Mouse (Mus musculus): Measurements from ENCODE around the gene Lck. TPM values are rescaled to one million over a fixed set of nuclear protein-coding genes. Genes with fewer than 3 reads are reported as not detected.

Gene Lck
- total and polyA plus RNA-seq, 2 experiments = 0.92 to 1.7 TPM

GRCm38 (mm10) chr4:129511413-129512096 is 61.9 kb downstream of the Lck start:
- Histone ChIP-seq H3K27me3 (ENCODE audit: control insufficient read depth, insufficient read depth, low read length) (peaks cover 8% of the 10 kb centered on the region; the same call in 1 of the 2 replicates), H3K27ac (replicated peaks; ENCODE audit: insufficient read depth, low read depth, low read length) (no peak overlapping the region), H3K4me3 (ENCODE audit: insufficient read depth, low read depth, low read length) (no peak overlapping the region), H3K79me2 (ENCODE audit: control insufficient read depth, insufficient read depth, low read length) (no peaks in the 10 kb centered on the region), H3K4me1 (ENCODE audit: control insufficient read depth, insufficient read depth, low read length) (no peaks in the 10 kb centered on the region), H3K9ac (ENCODE audit: low read depth, low read length) (no peak overlapping the region), H3K36me3 (ENCODE audit: control insufficient read depth, insufficient read depth, low read length) (0 out of 2 replicates have a peak, but pooled peaks cover 1% of the 10 kb centered on the region)
- TF ChIP-seq CTCF (IDR thresholded peaks at IDR 0.05; ENCODE audit: low read depth, low read length) = no peak
- no peak for TF ChIP-seq POLR2A (IDR thresholded peaks at IDR 0.05; ENCODE audit: extremely low read depth, insufficient read depth, low read length)
- 71% methylated on average over 6 of the region's 6 CpGs for WGBS
- DNase-seq (ENCODE audit: extremely low read depth, low read depth, low spot score) = no peak

GRCm38 (mm10) chr4:129510723-129511412 is 62.6 kb downstream of the Lck start:
- TF ChIP-seq CTCF (IDR thresholded peaks at IDR 0.05; ENCODE audit: low read depth, low read length) (no peak), POLR2A (IDR thresholded peaks at IDR 0.05; ENCODE audit: extremely low read depth, insufficient read depth, low read length) (no peak)
- 84% methylated on average over 6 of the region's 6 CpGs for WGBS
- Histone ChIP-seq H3K27me3 (ENCODE audit: control insufficient read depth, insufficient read depth, low read length) (peaks cover 8% of the 10 kb centered on the region; the same call in 1 of the 2 replicates), H3K4me3 (ENCODE audit: insufficient read depth, low read depth, low read length) (no peak overlapping the region), H3K27ac (replicated peaks; ENCODE audit: insufficient read depth, low read depth, low read length) (no peak overlapping the region), H3K4me1 (ENCODE audit: control insufficient read depth, insufficient read depth, low read length) (no peaks in the 10 kb centered on the region), H3K36me3 (ENCODE audit: control insufficient read depth, insufficient read depth, low read length) (no peaks in the 10 kb centered on the region), H3K9ac (ENCODE audit: low read depth, low read length) (no peak overlapping the region), H3K79me2 (ENCODE audit: control insufficient read depth, insufficient read depth, low read length) (no peaks in the 10 kb centered on the region)
- no peak for DNase-seq (ENCODE audit: extremely low read depth, low read depth, low spot score)

DNA sequence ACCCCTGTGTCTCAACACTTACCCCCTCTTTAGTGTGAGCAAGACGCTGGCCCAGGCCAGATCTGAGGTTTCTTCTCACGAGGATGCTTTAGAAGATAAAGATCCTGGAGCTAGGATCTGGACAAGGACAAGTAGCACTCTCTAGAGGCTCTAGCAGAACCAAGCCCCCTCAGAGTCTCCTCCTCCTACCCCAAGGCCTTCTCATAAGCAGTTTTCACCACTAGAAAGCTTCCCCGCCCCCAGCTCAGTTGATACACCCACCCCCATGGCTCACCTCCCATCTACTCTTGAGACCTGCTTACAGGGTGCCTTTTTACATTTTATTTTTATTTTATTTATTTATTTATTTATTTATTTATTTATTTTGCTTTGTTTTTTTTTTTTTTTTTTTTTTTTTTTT is 63.8 kb downstream of the Lck start:
- no peak overlapping the region for H3K27ac ChIP-seq (replicated peaks; ENCODE audit: insufficient read depth, low read depth, low read length)
- H3K79me2 ChIP-seq (ENCODE audit: control insufficient read depth, insufficient read depth, low read length) = no peaks in the 10 kb centered on the region
- no peak for DNase-seq (ENCODE audit: extremely low read depth, low read depth, low spot score)
- no peak for TF ChIP-seq POLR2A (IDR thresholded peaks at IDR 0.05; ENCODE audit: extremely low read depth, insufficient read depth, low read length)
- TF ChIP-seq CTCF (IDR thresholded peaks at IDR 0.05; ENCODE audit: low read depth, low read length) = no peak
- H3K9ac ChIP-seq (ENCODE audit: low read depth, low read length) = no peak overlapping the region
- 90% methylated on average over 3 of the region's 3 CpGs for WGBS
- H3K4me1 ChIP-seq (ENCODE audit: control insufficient read depth, insufficient read depth, low read length) = no peaks in the 10 kb centered on the region
- no peak overlapping the region for H3K4me3 ChIP-seq (ENCODE audit: insufficient read depth, low read depth, low read length)
- peaks cover 8% of the 10 kb centered on the region; the same call in 1 of the 2 replicates for H3K27me3 ChIP-seq (ENCODE audit: control insufficient read depth, insufficient read depth, low read length)
- H3K36me3 ChIP-seq (ENCODE audit: control insufficient read depth, insufficient read depth, low read length) = no peaks in the 10 kb centered on the region

DNA sequence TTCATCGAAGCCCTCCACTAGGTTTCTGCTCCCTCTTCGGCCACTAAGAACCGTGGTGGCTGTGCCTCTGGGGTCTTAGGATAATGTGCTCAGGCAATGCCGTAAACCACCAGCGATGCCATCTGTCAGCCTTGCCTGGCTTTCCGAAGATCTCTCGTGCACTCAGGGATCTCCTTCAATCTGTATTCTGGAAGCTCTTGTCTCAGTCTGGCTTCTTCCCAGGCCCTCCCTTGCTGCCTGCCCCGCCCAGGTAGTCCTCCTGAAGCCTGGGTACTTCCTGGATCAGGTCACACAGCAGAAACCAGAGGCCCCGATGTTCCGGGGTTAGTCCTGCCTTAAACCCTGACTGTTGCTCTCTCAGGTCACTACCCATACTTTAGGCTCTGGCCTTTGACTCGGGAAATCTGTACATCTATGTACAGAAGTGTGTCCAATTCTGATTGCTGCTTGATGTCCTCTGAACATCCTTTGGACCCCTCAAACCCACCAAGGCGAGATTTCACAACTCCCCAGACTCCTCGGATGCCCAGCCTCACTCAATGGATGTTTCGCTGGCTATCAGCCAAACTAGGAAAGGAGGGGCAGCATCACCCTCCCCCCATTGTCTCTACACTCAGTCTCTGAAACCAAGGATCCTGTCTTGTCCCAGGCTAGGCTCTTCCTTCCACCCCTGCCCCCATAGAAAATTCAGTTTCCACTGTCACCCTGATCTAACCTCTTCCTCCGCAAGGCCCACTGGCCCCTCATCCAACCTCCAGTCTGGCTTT is 64.4 kb downstream of the Lck start:
- no peaks in the 10 kb centered on the region for H3K4me1 ChIP-seq (ENCODE audit: control insufficient read depth, insufficient read depth, low read length)
- TF ChIP-seq POLR2A (IDR thresholded peaks at IDR 0.05; ENCODE audit: extremely low read depth, insufficient read depth, low read length) (no peak), CTCF (IDR thresholded peaks at IDR 0.05; ENCODE audit: low read depth, low read length) (no peak)
- H3K4me3 ChIP-seq (ENCODE audit: insufficient read depth, low read depth, low read length) = no peak overlapping the region
- no peaks in the 10 kb centered on the region for H3K36me3 ChIP-seq (ENCODE audit: control insufficient read depth, insufficient read depth, low read length)
- no peak for DNase-seq (ENCODE audit: extremely low read depth, low read depth, low spot score)
- WGBS = 80% methylated on average over 15 of the region's 15 CpGs
- H3K27me3 ChIP-seq (ENCODE audit: control insufficient read depth, insufficient read depth, low read length) = peaks cover 4% of the 10 kb centered on the region; the same call in 1 of the 2 replicates
- no peaks in the 10 kb centered on the region for H3K79me2 ChIP-seq (ENCODE audit: control insufficient read depth, insufficient read depth, low read length)
- no peak overlapping the region for H3K9ac ChIP-seq (ENCODE audit: low read depth, low read length)
- no peak overlapping the region for H3K27ac ChIP-seq (replicated peaks; ENCODE audit: insufficient read depth, low read depth, low read length)

- 51% methylated on average over 3 of the region's 3 CpGs for WGBS
- no peak overlapping the region for H3K4me3 ChIP-seq (ENCODE audit: insufficient read depth, low read depth, low read length)
- TF ChIP-seq POLR2A (IDR thresholded peaks at IDR 0.05; ENCODE audit: extremely low read depth, insufficient read depth, low read length) (no peak), CTCF (IDR thresholded peaks at IDR 0.05; ENCODE audit: low read depth, low read length) (no peak)
- no peaks in the 10 kb centered on the region for H3K79me2 ChIP-seq (ENCODE audit: control insufficient read depth, insufficient read depth, low read length)
- DNase-seq (ENCODE audit: extremely low read depth, low read depth, low spot score) = no peak
- no peaks in the 10 kb centered on the region for H3K27me3 ChIP-seq (ENCODE audit: control insufficient read depth, insufficient read depth, low read length)
- no peaks in the 10 kb centered on the region for H3K4me1 ChIP-seq (ENCODE audit: control insufficient read depth, insufficient read depth, low read length)
- H3K36me3 ChIP-seq (ENCODE audit: control insufficient read depth, insufficient read depth, low read length) = no peaks in the 10 kb centered on the region
- H3K9ac ChIP-seq (ENCODE audit: low read depth, low read length) = no peak overlapping the region
- no peak overlapping the region for H3K27ac ChIP-seq (replicated peaks; ENCODE audit: insufficient read depth, low read depth, low read length)
These were observed 65.3 kb downstream of the Lck start for GRCm38 (mm10) chr4:129508237-129508515.
